Mouse (Mus musculus) G1E (cell line): Measurements from ENCODE around the gene Sorcs2. TPM values are rescaled to one million over a fixed set of nuclear protein-coding genes. Genes with fewer than 3 reads are reported as not detected.
"Not testable (repeated sequence)": the region's sequence is repeated elsewhere in the genome, so short reads cannot be mapped to it uniquely, and the experiment has no call there.

Experiments used
- ATAC-seq: 2 replicates; pipeline ENCODE4 v1.8.0; 2016; ENCODE audit warnings: mild to moderate bottlenecking; ENCODE audit not compliant: insufficient number of reproducible peaks, poor library complexity, low FRiP score, severe bottlenecking; ENCODE audit errors: extremely low read depth
- DNase-seq: peaks from one replicate; pipeline ENCODE4 v3.0.0; 2012; ENCODE audit warnings: low spot score
- H3K27me3 ChIP-seq: 2 replicates; pipeline ENCODE4 v1.6.1; 2012; ENCODE audit warnings: mild to moderate bottlenecking, low read length, inconsistent platforms; ENCODE audit not compliant: insufficient read depth
- H3K36me3 ChIP-seq: replicated peaks from 2 replicates; pipeline ENCODE3; 2012; ENCODE audit warnings: mild to moderate bottlenecking, inconsistent platforms
- H3K4me1 ChIP-seq: 2 replicates; pipeline ENCODE4 v1.6.1; 2012; ENCODE audit warnings: low read depth, low read length, inconsistent platforms, mixed read lengths; ENCODE audit not compliant: insufficient read depth
- H3K4me3 ChIP-seq: 2 replicates; pipeline ENCODE4 v1.5.1; 2012; ENCODE audit warnings: low read depth, mild to moderate bottlenecking, inconsistent platforms, low read length, moderate library complexity, mixed read lengths
- H3K9me3 ChIP-seq: replicated peaks from 2 replicates; pipeline ENCODE4 v1.6.1; 2012; ENCODE audit warnings: inconsistent platforms
- CTCF ChIP-seq: IDR thresholded peaks from 2 replicates; pipeline ENCODE4 v1.5.1; 2012; ENCODE audit warnings: low read depth, low read length, inconsistent platforms, mixed read lengths
- GATA1 ChIP-seq: IDR thresholded peaks from 2 replicates; pipeline ENCODE4 v1.6.1; 2012; ENCODE audit warnings: borderline replicate concordance, low read length, inconsistent platforms, mixed read lengths
- GATA2 ChIP-seq: IDR thresholded peaks from 2 replicates; pipeline ENCODE4 v1.6.1; 2012; ENCODE audit warnings: low read depth, low read length, inconsistent platforms, borderline replicate concordance
- POLR2AphosphoS5 ChIP-seq: IDR thresholded peaks from 2 replicates; pipeline ENCODE4 v1.6.1; 2012; ENCODE audit warnings: low read depth, low read length, inconsistent platforms; ENCODE audit not compliant: insufficient replicate concordance
- TAL1 ChIP-seq: conservative IDR thresholded peaks from 2 replicates; pipeline ENCODE4 v1.6.1; 2012; ENCODE audit warnings: low read depth, low read length, inconsistent platforms, mixed read lengths
- polyA plus RNA-seq: library from polyadenylated mRNA; stranded (reverse); fragments of >175 nt; gene quantifications from 2 replicates; pipeline ENCODE4 v1.2.3, GENCODE M21; 2012
- total RNA-seq, 2 experiments: library from RNA; stranded (forward) in 1 of 2; stranded (reverse) in 1 of 2; fragments of 200-1000 nt in 1 of 2; fragments of >200 nt in 1 of 2; fragmentation: Nextera tagmentation in 1 of 2; gene quantifications; 2 replicates each; pipeline ENCODE4 v1.2.3; 2014 to 2017

Gene Sorcs2
- total and polyA plus RNA-seq, 3 experiments = 0.04 to 0.22 TPM; not detected in 1

- Histone ChIP-seq H3K27me3 (peaks cover 19% of the 10 kb centered on the region; the same call in 1 of the 2 replicates), H3K4me3 (no peak overlapping the region), H3K9me3 (no peaks in the 10 kb centered on the region), H3K4me1 (peaks cover 4% of the 10 kb centered on the region; the same call in 1 of the 2 replicates), H3K36me3 (no peaks in the 10 kb centered on the region)
- TF ChIP-seq GATA2 (no peak), POLR2AphosphoS5 (no peak), GATA1 (no peak), TAL1 (no peak), CTCF (no peak)
- ATAC-seq (no peak), DNase-seq (no peak)
Observed at GRCm38 (mm10) chr5:36394840-36395515, 3.0 kb downstream of the Sorcs2 start.

GRCm38 (mm10) chr5:36391751-36392150 is 6.2 kb downstream of the Sorcs2 start:
- H3K9me3 ChIP-seq = no peaks in the 10 kb centered on the region
- no peak for DNase-seq
- TF ChIP-seq CTCF = no peak
- TF ChIP-seq GATA2 = no peak
- TF ChIP-seq TAL1 = no peak
- no peak for TF ChIP-seq GATA1
- no peak for TF ChIP-seq POLR2AphosphoS5
- no peaks in the 10 kb centered on the region for H3K36me3 ChIP-seq
- ATAC-seq = no peak
- no peak overlapping the region for H3K4me3 ChIP-seq
- H3K27me3 ChIP-seq = peaks cover 15% of the 10 kb centered on the region; the same call in 1 of the 2 replicates
- no peaks in the 10 kb centered on the region for H3K4me1 ChIP-seq

GRCm38 (mm10) chr5:36390591-36390927 is 7.4 kb downstream of the Sorcs2 start:
- not testable (repeated sequence) for ATAC-seq, H3K4me1 ChIP-seq, DNase-seq, H3K9me3 ChIP-seq, H3K4me3 ChIP-seq, H3K36me3 ChIP-seq
- peaks cover 17% of the 10 kb centered on the region; the same call in 1 of the 2 replicates for H3K27me3 ChIP-seq

- no peak overlapping the region for H3K4me3 ChIP-seq
- H3K36me3 ChIP-seq = no peaks in the 10 kb centered on the region
- no peaks in the 10 kb centered on the region for H3K9me3 ChIP-seq
- H3K27me3 ChIP-seq = peaks cover 17% of the 10 kb centered on the region; the same call in 1 of the 2 replicates
- no peak for TF ChIP-seq CTCF
- no peak for TF ChIP-seq TAL1
- TF ChIP-seq GATA1 = no peak
- TF ChIP-seq POLR2AphosphoS5 = no peak
- no peak for TF ChIP-seq GATA2
- H3K4me1 ChIP-seq = no peaks in the 10 kb centered on the region
- DNase-seq (no peak), ATAC-seq (no peak)
Observed at GRCm38 (mm10) chr5:36389731-36390590, 8.0 kb downstream of the Sorcs2 start.

- Histone ChIP-seq H3K4me1 (no peaks in the 10 kb centered on the region), H3K9me3 (no peaks in the 10 kb centered on the region), H3K4me3 (no peak overlapping the region), H3K27me3 (peaks cover 14% of the 10 kb centered on the region; the same call in 1 of the 2 replicates), H3K36me3 (no peaks in the 10 kb centered on the region)
- ATAC-seq (no peak), DNase-seq (no peak)
- TF ChIP-seq TAL1 (no peak), CTCF (no peak), GATA2 (no peak), GATA1 (no peak), POLR2AphosphoS5 (no peak)
Observed at GRCm38 (mm10) chr5:36385062-36385461, 12.9 kb downstream of the Sorcs2 start.

GRCm38 (mm10) chr5:36383431-36383830 is 14.5 kb downstream of the Sorcs2 start:
- no peak for DNase-seq
- H3K27me3 ChIP-seq = peaks cover 10% of the 10 kb centered on the region; the same call in 1 of the 2 replicates
- no peaks in the 10 kb centered on the region; the same call in 1 of the 2 replicates for H3K4me1 ChIP-seq
- no peak for ATAC-seq
- TF ChIP-seq CTCF (no peak), GATA1 (no peak), GATA2 (no peak), POLR2AphosphoS5 (no peak), TAL1 (no peak)
- H3K36me3 ChIP-seq = no peaks in the 10 kb centered on the region
- no peak overlapping the region for H3K4me3 ChIP-seq
- no peaks in the 10 kb centered on the region for H3K9me3 ChIP-seq
